Mouse (Mus musculus): ENCODE measurements around the gene Rpl35. TPM values are rescaled to one million over a fixed set of nuclear protein-coding genes. Genes with fewer than 3 reads are reported as not detected.

Rpl35 gene
- polyA plus RNA-seq, 1 experiment = 1,492 TPM

- Histone ChIP-seq H3K4me3 (ENCODE audit: insufficient read depth, poor library complexity, severe bottlenecking) (peak overlapping the region; percentile 91), H3K79me2 (ENCODE audit: control insufficient read depth, insufficient read depth) (peaks cover 91% of the 10 kb centered on the region), H3K79me3 (ENCODE audit: low read depth) (peaks cover 54% of the 10 kb centered on the region), H3ac (ENCODE audit: control insufficient read depth, insufficient read length, low read depth) (peak overlapping the region; percentile 96), H3K36me3 (ENCODE audit: control insufficient read depth, insufficient read depth) (peaks cover 25% of the 10 kb centered on the region), H3K27me3 (ENCODE audit: control insufficient read depth, insufficient read depth, insufficient read length) (no peaks in the 10 kb centered on the region)
- no peak for TF ChIP-seq USF1 (IDR thresholded peaks at IDR 0.05; ENCODE audit: low read depth)
- TF ChIP-seq CEBPB (IDR thresholded peaks at IDR 0.05; ENCODE audit: low read depth) = no peak
- TF ChIP-seq CTCF (IDR thresholded peaks at IDR 0.05; ENCODE audit: control insufficient read depth, insufficient read depth, insufficient read length) = no peak
- TF ChIP-seq MAX (IDR thresholded peaks at IDR 0.05) = no peak
- no peak for TF ChIP-seq FOSL1 (IDR thresholded peaks at IDR 0.05; ENCODE audit: insufficient read depth, low read length, poor library complexity, severe bottlenecking)
- no peak for TF ChIP-seq MYOG (IDR thresholded peaks at IDR 0.05; ENCODE audit: control insufficient read depth, extremely low read depth, insufficient read length)
- TF ChIP-seq MYOD1 (IDR thresholded peaks at IDR 0.05; ENCODE audit: control insufficient read depth, insufficient read length, low read depth) = no peak
These were observed 3.0 kb upstream of the Rpl35 start for GRCm38 (mm10) chr2:39008350-39008851.

DNA sequence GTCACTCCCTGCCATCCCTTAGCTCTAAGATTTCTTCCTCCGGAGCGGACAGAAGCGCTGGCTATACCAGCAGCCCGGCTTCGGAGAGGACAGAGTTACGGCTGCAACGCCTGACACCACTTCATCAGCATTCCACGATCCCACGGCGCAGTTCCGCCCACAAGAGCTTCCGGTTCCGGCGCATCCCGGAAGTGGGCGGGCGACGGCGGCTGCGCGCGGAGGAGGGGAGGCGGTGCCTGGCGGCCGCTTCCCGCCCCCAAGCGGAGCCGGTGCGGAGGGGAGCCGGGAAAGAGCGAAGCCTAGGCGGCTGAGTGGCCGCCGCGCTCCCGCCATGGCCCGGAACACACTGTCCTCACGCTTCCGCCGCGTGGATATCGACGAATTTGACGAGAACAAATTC, 2.4 kb upstream of the Rpl35 start:
- TF ChIP-seq MYOD1 (IDR thresholded peaks at IDR 0.05; ENCODE audit: control insufficient read depth, insufficient read length, low read depth) = no peak
- no peak for TF ChIP-seq FOSL1 (IDR thresholded peaks at IDR 0.05; ENCODE audit: insufficient read depth, low read length, poor library complexity, severe bottlenecking)
- TF ChIP-seq MAX (IDR thresholded peaks at IDR 0.05) = peak; percentile 67
- no peak for TF ChIP-seq CTCF (IDR thresholded peaks at IDR 0.05; ENCODE audit: control insufficient read depth, insufficient read depth, insufficient read length)
- H3K27me3 ChIP-seq (ENCODE audit: control insufficient read depth, insufficient read depth, insufficient read length) = no peaks in the 10 kb centered on the region
- peaks cover 93% of the 10 kb centered on the region for H3K79me2 ChIP-seq (ENCODE audit: control insufficient read depth, insufficient read depth)
- peak overlapping the region; percentile 96 for H3ac ChIP-seq (ENCODE audit: control insufficient read depth, insufficient read length, low read depth)
- H3K79me3 ChIP-seq (ENCODE audit: low read depth) = peaks cover 60% of the 10 kb centered on the region
- H3K4me3 ChIP-seq (ENCODE audit: insufficient read depth, poor library complexity, severe bottlenecking) = peak overlapping the region; percentile 91
- H3K36me3 ChIP-seq (ENCODE audit: control insufficient read depth, insufficient read depth) = peaks cover 25% of the 10 kb centered on the region

DNA sequence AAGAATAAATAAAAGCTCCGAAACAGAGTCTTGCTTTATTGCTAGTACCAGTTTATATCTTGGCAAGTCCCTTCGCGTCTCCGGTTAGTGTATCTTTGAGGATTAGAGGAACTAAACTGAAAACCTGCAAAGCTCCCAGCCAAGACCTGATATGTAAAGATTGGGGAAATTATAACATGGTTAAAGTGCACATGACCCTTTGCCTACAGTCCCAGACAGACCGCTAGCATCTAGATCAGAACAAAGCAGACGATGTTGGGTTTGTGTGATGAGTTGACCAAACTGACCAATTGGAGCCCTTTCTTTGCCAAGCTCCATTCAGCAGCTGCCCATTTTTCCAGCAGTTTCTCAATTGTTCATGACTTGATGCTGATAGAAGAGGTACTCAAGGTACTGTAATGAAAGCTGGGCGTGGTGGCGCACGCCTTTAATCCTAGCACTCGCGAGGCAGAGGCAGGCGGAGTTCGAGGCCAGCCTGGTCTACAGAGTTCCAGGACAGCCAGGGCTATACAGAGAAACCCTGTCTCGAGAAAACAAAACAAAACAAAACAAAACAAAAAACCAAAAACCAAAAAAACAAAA, 816 bp upstream of the Rpl35 start:
- Histone ChIP-seq H3K4me3 (ENCODE audit: insufficient read depth, poor library complexity, severe bottlenecking) (peak overlapping the region; percentile 84), H3ac (ENCODE audit: control insufficient read depth, insufficient read length, low read depth) (no peak overlapping the region), H3K79me3 (ENCODE audit: low read depth) (peaks cover 58% of the 10 kb centered on the region), H3K27me3 (ENCODE audit: control insufficient read depth, insufficient read depth, insufficient read length) (no peaks in the 10 kb centered on the region), H3K79me2 (ENCODE audit: control insufficient read depth, insufficient read depth) (peaks cover 93% of the 10 kb centered on the region), H3K36me3 (ENCODE audit: control insufficient read depth, insufficient read depth) (peaks cover 31% of the 10 kb centered on the region)
- TF ChIP-seq CEBPB (IDR thresholded peaks at IDR 0.05; ENCODE audit: low read depth) = no peak
- TF ChIP-seq MAX (IDR thresholded peaks at IDR 0.05) = no peak
- TF ChIP-seq MYOG (IDR thresholded peaks at IDR 0.05; ENCODE audit: control insufficient read depth, extremely low read depth, insufficient read length) = no peak
- no peak for TF ChIP-seq MYOD1 (IDR thresholded peaks at IDR 0.05; ENCODE audit: control insufficient read depth, insufficient read length, low read depth)
- TF ChIP-seq USF1 (IDR thresholded peaks at IDR 0.05; ENCODE audit: low read depth) = no peak
- TF ChIP-seq FOSL1 (IDR thresholded peaks at IDR 0.05; ENCODE audit: insufficient read depth, low read length, poor library complexity, severe bottlenecking) = no peak
- TF ChIP-seq CTCF (IDR thresholded peaks at IDR 0.05; ENCODE audit: control insufficient read depth, insufficient read depth, insufficient read length) = no peak

GRCm38 (mm10) chr2:39004880-39005435, 466 bp downstream of the Rpl35 start, which contains the start of gene Arpc5l:
TSS of gene Arpc5l (plus strand) at chr2:39005348.
- Histone ChIP-seq H3K36me3 (ENCODE audit: control insufficient read depth, insufficient read depth) (peaks cover 43% of the 10 kb centered on the region), H3K4me3 (ENCODE audit: insufficient read depth, poor library complexity, severe bottlenecking) (peak within 1 kb of the TSS; percentile 84), H3K79me2 (ENCODE audit: control insufficient read depth, insufficient read depth) (peaks cover 85% of the 10 kb centered on the region), H3ac (ENCODE audit: control insufficient read depth, insufficient read length, low read depth) (peak within 1 kb of the TSS; percentile 92), H3K27me3 (ENCODE audit: control insufficient read depth, insufficient read depth, insufficient read length) (no peaks in the 10 kb centered on the region), H3K79me3 (ENCODE audit: low read depth) (peaks cover 55% of the 10 kb centered on the region)
- TF ChIP-seq CTCF (IDR thresholded peaks at IDR 0.05; ENCODE audit: control insufficient read depth, insufficient read depth, insufficient read length) = no peak
- TF ChIP-seq MAX (IDR thresholded peaks at IDR 0.05) = peak; percentile 77

- Histone ChIP-seq H3K4me3 (ENCODE audit: insufficient read depth, poor library complexity, severe bottlenecking) (peak overlapping the region; percentile 84), H3K79me3 (ENCODE audit: low read depth) (peaks cover 51% of the 10 kb centered on the region), H3K79me2 (ENCODE audit: control insufficient read depth, insufficient read depth) (peaks cover 79% of the 10 kb centered on the region), H3K27me3 (ENCODE audit: control insufficient read depth, insufficient read depth, insufficient read length) (no peaks in the 10 kb centered on the region), H3K36me3 (ENCODE audit: control insufficient read depth, insufficient read depth) (peaks cover 49% of the 10 kb centered on the region), H3ac (ENCODE audit: control insufficient read depth, insufficient read length, low read depth) (peak overlapping the region; percentile 92)
- TF ChIP-seq MYOG (IDR thresholded peaks at IDR 0.05; ENCODE audit: control insufficient read depth, extremely low read depth, insufficient read length) (no peak), CEBPB (IDR thresholded peaks at IDR 0.05; ENCODE audit: low read depth) (no peak), MYOD1 (IDR thresholded peaks at IDR 0.05; ENCODE audit: control insufficient read depth, insufficient read length, low read depth) (no peak), CTCF (IDR thresholded peaks at IDR 0.05; ENCODE audit: control insufficient read depth, insufficient read depth, insufficient read length) (no peak), FOSL1 (IDR thresholded peaks at IDR 0.05; ENCODE audit: insufficient read depth, low read length, poor library complexity, severe bottlenecking) (no peak), USF1 (IDR thresholded peaks at IDR 0.05; ENCODE audit: low read depth) (no peak), MAX (IDR thresholded peaks at IDR 0.05) (no peak)
These were observed 1.1 kb downstream of the Rpl35 start for GRCm38 (mm10) chr2:39004372-39004771.

DNA sequence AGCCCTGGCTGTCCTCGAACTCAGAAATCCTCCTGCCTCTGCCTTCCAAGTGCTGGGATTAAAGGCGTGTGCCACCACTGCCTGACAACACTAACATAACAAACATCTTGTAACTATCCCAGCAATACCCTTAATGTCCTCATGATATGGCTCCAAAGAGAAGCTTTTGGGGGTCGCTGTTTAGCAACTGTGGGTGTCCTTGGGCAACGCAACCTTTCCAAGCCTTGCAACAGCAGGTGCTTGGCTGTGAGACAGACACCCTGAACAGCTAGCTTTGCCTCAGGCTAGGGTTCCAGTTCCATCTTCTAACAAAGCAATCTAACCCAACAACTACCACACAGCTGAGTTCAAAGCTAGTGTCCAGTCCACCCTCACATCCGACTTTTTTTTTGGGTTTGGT, 1.9 kb downstream of the Rpl35 start:
- peak overlapping the region; percentile 92 for H3ac ChIP-seq (ENCODE audit: control insufficient read depth, insufficient read length, low read depth)
- peaks cover 71% of the 10 kb centered on the region for H3K79me2 ChIP-seq (ENCODE audit: control insufficient read depth, insufficient read depth)
- H3K79me3 ChIP-seq (ENCODE audit: low read depth) = peaks cover 42% of the 10 kb centered on the region
- H3K36me3 ChIP-seq (ENCODE audit: control insufficient read depth, insufficient read depth) = peaks cover 52% of the 10 kb centered on the region
- H3K27me3 ChIP-seq (ENCODE audit: control insufficient read depth, insufficient read depth, insufficient read length) = no peaks in the 10 kb centered on the region
- H3K4me3 ChIP-seq (ENCODE audit: insufficient read depth, poor library complexity, severe bottlenecking) = peak overlapping the region; percentile 84
- TF ChIP-seq FOSL1 (IDR thresholded peaks at IDR 0.05; ENCODE audit: insufficient read depth, low read length, poor library complexity, severe bottlenecking) = no peak
- TF ChIP-seq MYOG (IDR thresholded peaks at IDR 0.05; ENCODE audit: control insufficient read depth, extremely low read depth, insufficient read length) = no peak
- TF ChIP-seq MYOD1 (IDR thresholded peaks at IDR 0.05; ENCODE audit: control insufficient read depth, insufficient read length, low read depth) = no peak
